Mouse (Mus musculus) spleen, adult 18-20 months (tissue): ENCODE data around the gene Pitpnm1.
A peak's percentile ranks its signal among the peaks of the same experiment; 100 is the strongest.

Experiments
- DNase-seq, 2 experiments: peaks; one replicate each; pipeline ENCODE4 v3.0.0; 2022; ENCODE audit warnings: mixed read lengths in 2 of 2

Gene Pitpnm1

DNA sequence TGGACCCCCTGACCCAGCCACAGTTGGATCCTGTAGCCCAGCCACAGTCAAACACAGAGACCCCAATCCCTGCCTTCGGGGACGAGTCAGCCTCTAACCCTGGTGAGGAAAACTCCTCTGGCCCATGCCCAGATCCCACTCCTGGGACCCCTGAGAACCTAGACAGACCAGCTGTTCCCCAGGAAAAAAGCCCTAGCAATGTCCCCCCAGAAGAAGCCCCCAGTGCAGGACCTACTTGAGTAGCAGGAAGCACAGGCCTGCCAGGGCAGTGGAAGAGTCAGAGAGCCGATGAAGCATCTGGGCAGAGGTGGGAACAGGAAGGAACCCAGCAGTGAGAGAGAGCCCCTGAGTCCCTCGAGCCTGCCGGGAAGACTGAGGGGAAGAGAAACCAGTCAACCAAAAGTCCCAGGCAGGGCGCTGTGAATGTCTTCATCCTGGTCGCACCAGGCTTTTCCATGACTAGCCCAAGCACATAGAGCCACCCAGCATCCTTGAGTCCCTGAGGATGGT, 44.0 kb downstream of the Pitpnm1 start, which contains the start of gene Cabp4:
TSS of gene Cabp4 (minus strand) at position 275 of the 510 bp plus-strand sequence.
- DNase-seq = no peak

DNA sequence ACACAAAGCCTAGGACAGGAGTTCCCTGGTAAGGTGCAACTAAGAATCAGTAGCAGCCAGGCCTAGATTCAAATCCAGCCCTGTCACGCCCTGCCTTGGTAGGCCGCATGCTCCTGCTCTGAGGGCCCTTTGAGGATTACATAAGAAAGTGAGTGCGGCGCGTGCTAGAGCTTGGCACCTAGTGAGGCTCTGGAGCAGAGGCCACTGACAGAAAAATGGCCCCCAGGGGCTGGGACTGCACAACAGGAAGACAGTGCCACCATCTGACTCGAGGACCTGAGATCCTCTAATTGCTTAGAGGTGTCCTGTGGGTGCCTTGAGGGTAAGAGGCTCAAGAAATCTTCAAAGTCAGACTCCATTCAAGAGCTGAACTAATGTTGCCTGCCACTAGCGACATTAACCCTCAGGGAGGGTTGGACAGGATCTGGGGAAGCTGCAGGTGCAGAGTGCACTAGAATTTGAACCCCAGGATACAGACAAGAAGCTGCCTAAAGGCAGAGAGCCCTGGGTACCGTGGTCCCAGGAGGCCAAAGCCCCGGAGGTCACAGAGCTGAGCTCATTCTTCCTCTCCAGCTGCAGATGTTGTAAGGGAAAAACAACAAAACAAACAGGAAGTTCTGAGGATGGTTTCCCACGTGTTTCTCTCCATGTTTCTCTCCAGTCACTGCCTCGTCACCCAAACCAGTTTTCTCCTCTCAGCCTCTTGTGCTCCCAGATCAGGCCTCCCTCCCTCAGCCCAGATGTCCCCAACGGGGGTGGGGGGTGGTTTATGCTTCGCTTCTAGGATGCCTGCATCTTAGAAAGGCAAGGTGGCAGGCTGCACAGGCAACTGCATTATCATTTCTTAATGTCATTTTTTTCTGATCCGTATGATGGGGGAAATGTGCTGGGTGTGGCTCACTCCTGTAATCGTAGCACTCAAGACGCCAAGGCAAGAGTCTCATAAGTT, 45.0 kb downstream of the Pitpnm1 start:
- peak in 1 of 2 experiments; percentile 61 for DNase-seq

DNA sequence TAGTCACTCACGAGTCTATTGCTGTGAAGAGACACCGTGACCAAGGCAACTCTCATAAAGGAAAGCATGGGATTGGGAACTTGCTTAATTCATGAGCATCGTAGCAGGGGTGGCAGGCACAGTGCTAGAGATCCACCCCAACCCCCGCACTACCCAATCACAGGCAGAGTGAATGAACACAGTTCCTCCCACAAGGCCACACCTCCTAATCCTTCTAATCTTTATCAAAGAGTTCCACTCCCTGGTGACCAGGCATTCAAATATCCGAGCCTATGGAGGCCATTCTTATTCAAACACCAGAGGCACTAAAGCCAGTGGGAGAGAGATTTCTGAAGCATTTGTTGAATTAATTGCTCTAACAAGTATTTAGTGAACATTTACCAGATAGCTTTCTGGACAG, 46.1 kb downstream of the Pitpnm1 start:
- DNase-seq = no peak

DNA sequence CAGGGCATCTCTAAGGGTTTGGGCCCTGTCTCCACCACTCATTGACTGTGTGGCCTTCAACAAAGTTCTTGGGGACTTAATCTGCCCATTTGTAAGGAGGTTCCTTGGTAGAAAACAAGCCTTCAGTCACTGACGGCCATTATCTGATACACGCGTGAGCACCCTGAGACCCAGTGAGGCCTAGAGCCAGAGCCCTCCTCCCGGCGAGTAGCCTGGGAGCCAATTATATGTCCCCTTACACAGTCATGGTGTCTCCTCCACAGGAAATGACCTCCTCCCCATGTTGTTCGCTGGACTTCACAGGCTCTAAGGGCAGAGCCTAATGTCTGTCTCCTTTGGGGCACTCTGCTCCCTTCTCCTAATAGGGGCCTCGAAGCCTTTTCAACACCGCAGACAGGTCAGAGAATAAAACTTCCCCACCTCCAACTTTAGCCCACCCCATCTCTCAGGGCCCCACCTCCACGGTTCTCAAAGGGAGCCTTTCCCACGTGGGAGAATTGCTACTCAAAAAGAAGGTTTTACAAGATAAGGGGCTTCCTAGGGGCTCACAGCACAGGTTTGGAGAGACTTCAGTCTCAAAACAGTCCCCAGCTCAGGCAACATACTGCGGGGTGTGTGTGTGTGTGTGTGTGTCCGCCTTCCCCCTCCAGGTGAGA, 46.7 kb downstream of the Pitpnm1 start:
- no peak for DNase-seq

- no peak for DNase-seq
Observed at GRCm38 (mm10) chr19:4147022-4147405, 47.2 kb downstream of the Pitpnm1 start.

DNA sequence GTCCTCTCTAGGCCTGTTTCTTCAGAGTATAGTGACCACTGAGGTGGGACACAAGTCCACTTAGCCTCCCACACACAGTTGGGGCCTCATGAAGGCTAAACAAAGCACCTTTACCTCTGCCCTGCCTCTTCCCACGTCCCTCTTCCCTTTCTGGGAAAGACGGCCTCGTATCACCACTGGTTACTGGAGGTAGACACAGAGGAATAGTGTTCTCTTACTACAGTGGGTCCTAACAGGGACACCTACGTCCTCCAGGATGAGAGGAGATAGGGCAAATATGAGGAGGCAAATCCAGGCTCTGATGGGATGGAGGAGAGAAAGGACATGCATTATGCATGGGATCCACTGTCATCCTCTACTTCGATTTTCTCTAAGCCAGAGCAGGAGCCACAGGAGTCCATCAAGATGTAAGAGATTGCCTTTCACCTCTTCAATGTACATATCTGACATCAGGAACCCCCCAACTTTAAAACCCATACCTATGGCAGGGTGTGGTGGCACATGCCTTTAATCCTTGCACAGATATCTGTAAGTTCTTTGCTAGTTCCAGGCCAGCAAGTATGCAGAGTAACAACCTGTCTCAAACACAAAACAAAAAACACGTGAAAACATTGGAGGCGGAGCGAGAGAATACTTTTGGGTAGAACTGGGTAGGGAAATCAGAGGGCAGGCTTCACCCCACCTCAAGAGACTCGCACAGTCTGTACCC, 48.1 kb downstream of the Pitpnm1 start:
- no peak for DNase-seq

- peak; percentile 94 to 95 for DNase-seq
Observed at GRCm38 (mm10) chr19:4148491-4148806, 48.7 kb downstream of the Pitpnm1 start, which contains the start of gene Coro1b. TSS of gene Coro1b (plus strand) at chr19:4148619.

GRCm38 (mm10) chr19:4148819-4149218, 49.0 kb downstream of the Pitpnm1 start:
- DNase-seq = no peak

DNA sequence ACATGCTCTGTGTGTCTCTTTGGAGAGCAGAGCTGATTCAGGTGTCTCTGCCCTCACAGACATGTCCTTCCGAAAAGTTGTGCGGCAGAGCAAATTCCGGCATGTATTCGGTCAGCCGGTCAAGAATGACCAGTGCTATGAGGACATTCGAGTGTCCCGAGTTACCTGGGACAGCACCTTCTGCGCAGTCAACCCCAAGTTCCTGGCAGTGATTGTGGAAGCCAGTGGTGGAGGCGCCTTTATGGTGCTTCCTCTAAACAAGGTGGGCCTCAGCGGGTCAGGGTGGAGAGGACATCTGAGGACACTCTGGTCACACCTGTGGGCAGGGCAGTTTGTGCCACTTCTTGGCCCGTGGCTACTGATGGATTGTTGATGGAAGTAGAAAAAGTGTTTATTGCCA, 49.5 kb downstream of the Pitpnm1 start:
- no peak for DNase-seq

DNA sequence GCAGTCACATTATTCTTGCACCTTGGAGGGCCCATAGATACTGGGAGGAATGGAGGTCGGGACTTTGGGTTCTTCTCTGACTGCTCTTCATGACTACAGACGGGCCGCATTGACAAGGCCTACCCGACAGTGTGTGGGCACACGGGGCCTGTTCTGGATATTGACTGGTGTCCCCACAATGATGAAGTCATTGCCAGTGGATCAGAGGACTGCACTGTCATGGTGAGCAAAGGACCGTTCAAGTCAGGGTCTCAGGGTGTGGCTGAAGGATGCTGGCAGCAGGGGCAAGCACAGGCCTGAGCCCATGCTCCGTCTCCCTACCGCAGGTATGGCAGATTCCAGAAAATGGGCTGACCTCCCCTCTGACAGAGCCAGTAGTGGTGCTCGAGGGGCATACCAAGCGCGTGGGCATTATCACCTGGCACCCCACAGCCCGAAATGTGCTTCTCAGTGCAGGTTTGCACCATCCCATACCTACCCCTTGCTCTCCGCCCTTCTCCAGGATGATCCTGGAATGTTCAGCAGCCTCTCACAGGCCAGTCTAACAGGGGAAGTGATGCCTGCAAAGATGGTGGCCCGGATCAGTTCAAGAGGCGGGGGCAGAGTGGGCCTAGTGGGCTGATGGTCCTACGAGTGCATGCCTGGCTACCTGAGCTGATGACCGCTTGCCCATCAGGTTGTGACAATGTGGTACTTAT, 50.1 kb downstream of the Pitpnm1 start:
- DNase-seq = no peak

DNA sequence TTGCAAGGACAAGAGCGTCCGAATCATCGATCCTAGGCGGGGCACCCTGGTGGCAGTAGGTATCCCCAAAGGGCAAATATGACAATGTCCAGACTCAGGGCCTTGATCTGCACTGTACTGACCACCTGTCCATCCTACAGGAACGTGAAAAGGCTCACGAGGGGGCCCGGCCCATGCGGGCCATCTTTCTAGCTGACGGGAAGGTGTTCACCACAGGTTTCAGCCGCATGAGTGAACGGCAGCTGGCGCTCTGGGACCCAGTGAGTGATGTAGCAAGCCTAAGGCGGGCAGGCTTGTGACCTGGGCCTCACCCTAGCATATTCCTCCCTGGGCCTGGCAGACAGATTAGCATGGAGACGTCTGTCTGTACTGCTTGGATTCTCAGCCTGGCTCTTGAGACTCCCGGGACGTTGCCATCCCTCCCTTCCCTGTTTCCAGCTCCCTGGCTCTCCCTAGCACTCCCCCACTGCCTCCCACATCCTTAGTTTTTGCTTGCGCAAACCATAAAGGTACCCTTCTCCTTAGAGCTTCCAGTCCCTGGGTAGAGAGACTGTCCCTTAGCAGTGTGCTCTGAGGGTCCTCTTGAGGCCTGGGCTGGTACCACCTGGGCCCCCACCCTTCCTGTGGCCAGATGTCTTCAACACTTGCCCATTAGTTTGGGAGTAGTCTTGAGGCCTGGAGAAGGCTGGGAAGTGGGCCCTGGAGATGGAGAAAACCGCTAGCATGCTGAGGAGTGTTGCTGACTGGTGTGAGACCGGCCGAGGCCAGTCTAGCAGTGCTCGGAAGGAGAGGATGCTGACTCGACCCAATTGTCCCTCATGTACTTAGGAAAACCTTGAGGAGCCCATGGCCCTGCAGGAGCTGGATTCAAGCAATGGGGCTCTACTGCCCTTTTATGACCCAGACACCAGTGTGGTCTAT, 51.0 kb downstream of the Pitpnm1 start:
- DNase-seq = no peak

- no peak for DNase-seq
Observed at GRCm38 (mm10) chr19:4151488-4151860, 51.7 kb downstream of the Pitpnm1 start.

DNA sequence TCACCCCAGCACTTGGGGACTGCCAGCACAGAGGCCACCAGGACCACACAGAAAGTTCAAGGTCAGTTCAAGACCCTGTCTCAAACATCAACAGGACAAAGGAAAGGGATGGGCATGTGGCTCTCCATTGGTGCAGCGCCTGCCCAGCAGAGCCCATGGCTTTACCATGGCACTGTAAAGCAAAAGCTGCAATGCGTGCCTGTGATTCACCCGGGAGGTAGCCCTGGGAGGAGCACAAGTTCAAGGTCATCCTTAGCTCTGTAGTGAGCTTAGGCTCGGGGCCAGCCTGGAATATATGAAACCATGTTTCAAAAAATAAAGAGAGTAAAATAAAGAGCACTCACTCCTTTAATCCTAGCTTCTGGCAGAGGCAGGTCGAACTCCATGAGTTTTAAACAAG, 52.1 kb downstream of the Pitpnm1 start:
- DNase-seq = no peak

DNA sequence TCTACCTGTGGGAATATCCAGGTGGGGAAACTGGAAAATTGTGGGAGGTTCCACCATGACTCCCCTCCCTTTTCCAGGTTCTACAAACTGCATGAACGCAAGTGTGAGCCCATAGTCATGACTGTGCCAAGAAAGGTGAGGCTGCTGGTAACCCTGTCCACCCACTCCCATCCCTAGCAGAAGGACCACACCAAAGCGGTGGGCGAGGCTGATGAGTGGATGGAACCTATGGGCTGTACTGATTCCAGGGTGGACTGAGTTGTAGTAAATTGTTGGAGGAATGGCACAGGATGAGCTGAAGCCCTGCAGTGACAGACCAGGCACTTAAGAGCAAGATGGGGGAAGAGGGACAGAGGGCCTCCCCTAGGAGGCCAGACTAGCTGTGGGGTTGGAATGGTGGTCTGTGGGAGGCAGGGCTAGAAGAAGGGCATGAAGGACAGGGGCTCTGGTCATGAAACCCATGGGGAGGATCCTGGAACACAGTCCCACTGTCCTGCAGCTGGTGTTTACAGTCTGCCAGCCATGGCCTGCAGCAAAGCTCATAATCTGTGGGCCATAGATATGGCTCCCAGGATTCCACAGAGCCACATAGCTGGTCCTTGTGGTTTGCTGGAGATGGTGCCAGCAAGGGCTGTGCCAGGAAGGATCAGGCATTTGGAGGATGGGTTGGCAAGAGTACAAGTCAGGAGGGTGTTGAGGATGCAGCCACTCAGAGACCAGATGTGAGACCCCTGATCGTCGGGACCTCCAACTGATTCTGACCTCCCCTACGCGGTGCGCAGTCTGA, 52.8 kb downstream of the Pitpnm1 start:
- DNase-seq = no peak

GRCm38 (mm10) chr19:4153232-4153654, 53.4 kb downstream of the Pitpnm1 start, which contains the start of gene Ptprcap:
TSS of gene Ptprcap (plus strand) at chr19:4153604.
- no peak for DNase-seq

DNA sequence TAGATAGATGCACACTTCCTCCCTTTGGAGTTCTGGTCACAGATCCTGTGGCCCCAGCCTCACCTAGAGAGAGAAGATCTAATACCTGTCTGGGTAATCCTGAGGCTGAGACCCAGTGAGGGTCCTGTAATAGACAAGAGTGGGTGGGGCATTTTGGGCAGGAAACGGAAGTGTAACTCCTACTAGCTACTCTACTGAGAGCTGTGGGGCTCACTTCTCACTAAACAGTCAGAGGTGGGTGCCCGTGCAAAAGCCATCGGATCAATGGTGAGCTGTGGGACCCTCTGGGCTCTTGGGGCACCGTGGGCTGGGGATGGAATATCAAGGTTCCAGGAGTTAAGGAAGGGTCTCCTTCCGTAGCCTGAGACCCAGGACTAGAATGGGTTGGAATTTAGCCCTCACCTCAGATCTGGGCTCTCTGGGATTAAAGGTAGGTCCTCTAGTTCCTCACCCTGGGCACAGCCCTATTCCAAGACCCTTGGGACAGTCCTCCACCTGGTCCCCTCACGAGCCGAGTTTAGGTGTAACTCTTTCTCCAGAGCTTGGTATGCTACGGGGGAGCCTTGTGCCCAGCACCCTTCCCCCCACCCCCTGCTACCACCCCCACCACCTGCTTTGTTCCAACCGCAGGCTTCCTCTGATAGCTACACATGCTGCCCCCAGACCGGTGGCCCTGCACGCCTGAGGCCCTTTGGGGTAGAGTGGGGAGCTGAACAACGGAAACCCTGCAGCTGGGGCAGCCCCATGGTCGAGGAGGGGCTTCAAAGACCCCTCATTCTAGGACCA, 54.8 kb downstream of the Pitpnm1 start:
- DNase-seq = peak; percentile 73 to 79

DNA sequence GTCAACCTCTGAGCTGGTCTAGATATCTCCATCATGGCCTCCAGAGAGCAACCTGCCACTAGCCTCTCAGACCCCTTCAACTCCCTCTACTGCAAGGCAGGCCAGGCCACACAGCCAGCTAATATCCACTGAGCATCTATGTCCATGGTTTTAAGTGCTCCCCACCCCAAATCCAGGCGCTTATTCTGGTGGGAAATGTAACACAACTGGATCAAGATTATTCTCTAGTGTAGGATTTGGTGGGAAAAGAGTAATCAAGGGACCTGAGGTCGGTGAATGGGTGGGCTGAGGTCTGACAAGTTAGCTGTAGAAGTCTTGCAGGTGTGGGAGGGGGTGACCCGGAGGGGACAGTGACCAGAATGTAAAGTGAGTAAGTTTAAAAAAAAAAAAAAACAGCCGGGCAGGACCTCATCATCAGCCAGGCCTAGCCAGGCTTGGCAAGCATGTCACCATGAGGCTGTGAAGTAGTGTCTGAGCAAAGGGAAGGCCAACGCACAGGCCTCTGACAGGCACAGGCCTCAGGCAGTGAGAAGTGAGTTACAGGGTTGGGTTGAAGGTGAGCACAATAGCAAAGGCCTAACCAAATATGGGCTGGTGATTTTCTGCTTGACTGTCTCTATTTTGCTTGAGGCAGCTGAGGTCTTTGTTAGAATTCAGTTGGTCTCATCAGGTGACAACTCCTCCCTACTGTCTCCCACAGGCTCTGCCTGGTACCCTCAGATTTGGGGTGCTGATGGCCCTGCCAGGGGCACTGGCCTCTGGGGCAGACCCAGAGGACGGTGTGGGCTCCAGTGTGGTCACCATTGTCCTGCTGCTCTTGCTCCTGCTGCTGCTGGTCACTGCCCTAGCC, 55.6 kb downstream of the Pitpnm1 start:
- DNase-seq = no peak

GRCm38 (mm10) chr19:4156073-4156579, 56.3 kb downstream of the Pitpnm1 start:
- no peak for DNase-seq
